Mouse (Mus musculus): Measurements from ENCODE around the gene Pikfyve.

- TF ChIP-seq GATA1 (IDR thresholded peaks at IDR 0.05; ENCODE audit: borderline replicate concordance, low read length) (no peak), FLI1 (IDR thresholded peaks at IDR 0.05; ENCODE audit: low read length) (no peak)
Observed at GRCm38 (mm10) chr1:65176912-65177311, 9.6 kb upstream of the Pikfyve start.
